28 mouse cellular contexts compared by ENCODE assay signal in genomic region chr7:96262182-96262581, GRCm38 (mm10).
"Had no signal": no experiment of that assay in that cellular context is flagged by ENCODE, and none has a peak within 500 bp of the region (broad histone marks: within the 10 kb centered on the region; RNA-seq: fewer than 3 reads in every experiment).

No protein-coding gene starts in this region.

- H3K9me3 ChIP-seq: embryonic facial prominence, embryonic 10.5 days; embryonic facial prominence, embryonic 12.5 days; embryonic facial prominence, embryonic 13.5 days; embryonic facial prominence, embryonic 15.5 days; forebrain, embryonic 10.5 days; forebrain, embryonic 12.5 days; forebrain, embryonic 13.5 days; forebrain, embryonic 15.5 days had no signal

- H3K4me3 ChIP-seq: embryonic facial prominence, embryonic 10.5 days; embryonic facial prominence, embryonic 12.5 days; embryonic facial prominence, embryonic 13.5 days; embryonic facial prominence, embryonic 15.5 days; erythroblast, embryonic 14.5 days; forebrain, embryonic 10.5 days; forebrain, embryonic 12.5 days; forebrain, embryonic 13.5 days; forebrain, embryonic 15.5 days; gastrocnemius, adult 2 months had no signal

- DNase-seq: cerebellum, adult 18-20 months; cerebellum, adult 2 months; cerebellum, adult 8-10 months; cerebellum, adult 9-10 months; cerebellum, adult 9-11 months; cerebellum, postnatal 10 days; cerebellum, postnatal 14 days; cerebellum, postnatal 25 days; cerebellum, postnatal 36 days; embryo, embryonic 11 days; forebrain, postnatal 0 days; gastrocnemius, adult 2 months; gastrocnemius, postnatal 10 days; gastrocnemius, postnatal 14 days; gastrocnemius, postnatal 25 days; gastrocnemius, postnatal 36 days; heart, adult 18-20 months had no signal

- H3K4me1 ChIP-seq: embryonic facial prominence, embryonic 10.5 days had no signal

- H3K36me3 ChIP-seq: embryonic facial prominence, embryonic 10.5 days; embryonic facial prominence, embryonic 12.5 days; embryonic facial prominence, embryonic 13.5 days; embryonic facial prominence, embryonic 15.5 days; forebrain, embryonic 10.5 days; forebrain, embryonic 12.5 days; forebrain, embryonic 15.5 days had no signal

- H3K27ac ChIP-seq: embryonic facial prominence, embryonic 10.5 days; embryonic facial prominence, embryonic 12.5 days; embryonic facial prominence, embryonic 13.5 days; embryonic facial prominence, embryonic 15.5 days; forebrain, embryonic 10.5 days; forebrain, embryonic 12.5 days; forebrain, embryonic 13.5 days; forebrain, embryonic 15.5 days; gastrocnemius, adult 2 months had no signal

- H3K9ac ChIP-seq: embryonic facial prominence, embryonic 12.5 days; embryonic facial prominence, embryonic 13.5 days; embryonic facial prominence, embryonic 15.5 days; forebrain, embryonic 12.5 days; forebrain, embryonic 13.5 days; forebrain, embryonic 15.5 days; forebrain, postnatal 0 days had no signal

- H3K4me2 ChIP-seq: embryonic facial prominence, embryonic 12.5 days; embryonic facial prominence, embryonic 13.5 days; embryonic facial prominence, embryonic 15.5 days; forebrain, embryonic 12.5 days; forebrain, embryonic 13.5 days; forebrain, embryonic 15.5 days had no signal

- ATAC-seq: forebrain, embryonic 13.5 days; forebrain, embryonic 14.5 days; forebrain, embryonic 15.5 days; forebrain, embryonic 16.5 days; forebrain, postnatal 0 days had no signal

- H3K27me3 ChIP-seq: embryonic facial prominence, embryonic 12.5 days; embryonic facial prominence, embryonic 13.5 days; embryonic facial prominence, embryonic 15.5 days; forebrain, embryonic 12.5 days; forebrain, embryonic 13.5 days; forebrain, embryonic 15.5 days had no signal
